Mouse (Mus musculus): ENCODE measurements at regions not wholly inside any gene's neighbourhood (a gene's known extent, or its start where the extent isn't known, plus 50 kb on each side); places are given as distances from the start of the nearest gene placed in this dataset.
A peak's percentile ranks its signal among the peaks of the same experiment; 100 is the strongest.

GRCm38 (mm10) chr3:75696117-75697077 is 51.6 kb upstream of the Gm29133 start:
- H3K4me3 ChIP-seq, result no peak overlapping the region
- 24% methylated on average over 13 of the region's 13 CpGs for WGBS
- no peaks in the 10 kb centered on the region for H3K27me3 ChIP-seq (ENCODE audit: control insufficient read depth, insufficient read depth, low read length)
- peak; percentile 53 to 62 for DNase-seq
- no peak overlapping the region for H3K9ac ChIP-seq (ENCODE audit: low read depth, low read length)
- peak overlapping the region; percentile 61 for H3K27ac ChIP-seq
- TF ChIP-seq POLR2A (IDR thresholded peaks at IDR 0.05; ENCODE audit: insufficient read depth, low read depth, low read length) (no peak), EP300 (IDR thresholded peaks at IDR 0.05; ENCODE audit: insufficient read depth, low read depth, low read length) (0 out of 2 replicates have a peak, but pooled peaks have one; percentile 13)
- H3K79me2 ChIP-seq (replicated peaks; ENCODE audit: control insufficient read depth, insufficient read depth, low read length), result no peaks in the 10 kb centered on the region
- H3K36me3 ChIP-seq (ENCODE audit: control insufficient read depth, insufficient read depth, low read length), result peaks cover 2% of the 10 kb centered on the region; the same call in 1 of the 2 replicates
- peaks cover 7% of the 10 kb centered on the region for H3K4me1 ChIP-seq (ENCODE audit: control insufficient read depth, insufficient read depth, low read length)
- intact Hi-C loops (cut with DNase I), result no loop called here

Data from heart, adult 2 months (tissue).